Mouse (Mus musculus) megakaryocyte progenitor cell, adult 5-6 weeks (primary cell): ENCODE measurements around the gene Hs3st3a1. TPM values are rescaled to one million over a fixed set of nuclear protein-coding genes. Genes with fewer than 3 reads are reported as not detected.

Experiments used
- ATAC-seq: replicated peaks from 2 replicates; pipeline ENCODE4 v1.8.0; 2016; ENCODE audit warnings: mild to moderate bottlenecking, moderate TSS enrichment, inconsistent platforms; ENCODE audit not compliant: poor library complexity
- total RNA-seq, 2 experiments: library from RNA; stranded (forward) in 1 of 2; stranded (reverse) in 1 of 2; fragments of 157-497, 149-512 nt in 1 of 2; fragments of 200-1000 nt in 1 of 2; gene quantifications; 2 replicates each; pipeline versions ENCODE4 v1.2.3 to v1.2.4; 2015 to 2017

Hs3st3a1 gene
- total RNA-seq, 2 experiments from 2014 or later: not detected

- ATAC-seq: no peak
These were observed 46.3 kb downstream of the Hs3st3a1 start for GRCm38 (mm10) chr11:64481445-64481844.

- ATAC-seq: no peak
These were observed 54.7 kb downstream of the Hs3st3a1 start for GRCm38 (mm10) chr11:64489587-64490433.

DNA sequence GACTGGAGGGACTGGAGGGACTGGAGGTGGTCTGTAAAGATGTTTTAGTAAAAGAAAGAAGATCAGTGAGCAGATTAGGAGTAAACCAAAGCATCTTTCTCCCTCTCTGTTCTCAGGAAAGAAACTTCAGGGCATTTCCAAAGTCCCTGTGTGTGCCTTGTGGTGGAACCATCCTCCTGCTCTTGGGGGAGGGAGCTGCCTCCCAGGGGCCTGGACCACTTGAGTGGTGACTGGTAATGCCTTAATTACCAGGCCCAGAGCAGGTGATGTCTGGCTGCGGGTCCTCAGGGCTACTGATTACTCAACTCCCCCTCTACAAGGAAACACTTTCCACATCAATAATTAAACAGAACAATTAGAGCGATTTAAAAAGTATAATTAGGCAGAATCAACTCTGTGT lies 59.3 kb downstream of the Hs3st3a1 start:
- ATAC-seq: no peak

- ATAC-seq: peak; percentile 65
These were observed 60.8 kb downstream of the Hs3st3a1 start for GRCm38 (mm10) chr11:64495935-64496334.

GRCm38 (mm10) chr11:64496677-64497076 lies 61.5 kb downstream of the Hs3st3a1 start:
- ATAC-seq: peak; percentile 76

DNA sequence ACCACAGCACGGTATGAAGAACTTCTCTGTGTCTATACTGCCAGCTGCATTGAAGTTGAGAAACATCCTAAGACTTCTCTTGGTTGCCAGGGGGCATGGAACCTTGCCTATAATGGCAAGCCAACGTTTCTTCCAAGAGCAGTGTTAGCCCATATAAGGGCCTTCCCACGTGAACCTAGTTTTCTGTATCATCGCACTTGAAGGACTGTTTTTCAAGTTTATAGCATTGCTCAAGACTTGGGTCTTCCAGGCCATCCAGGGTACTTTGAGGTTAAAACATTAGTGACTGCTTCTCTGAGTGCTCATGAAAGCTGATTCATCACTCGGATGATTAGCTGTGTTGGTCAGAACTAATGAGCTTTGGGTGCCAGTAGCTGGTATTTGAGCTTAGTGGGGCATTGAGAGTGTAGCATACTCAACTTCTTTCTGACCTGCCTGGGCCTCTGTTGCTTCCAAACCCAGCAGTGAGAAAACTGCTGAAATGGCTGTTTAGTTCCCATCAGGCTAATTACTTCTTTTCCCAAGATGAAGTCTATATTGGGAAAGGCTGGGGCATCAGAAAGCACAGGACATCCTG lies 65.5 kb downstream of the Hs3st3a1 start:
- no peak for ATAC-seq

- no peak for ATAC-seq
These were observed 67.9 kb downstream of the Hs3st3a1 start for GRCm38 (mm10) chr11:64503040-64503439.

- no peak for ATAC-seq
These were observed 70.8 kb downstream of the Hs3st3a1 start for GRCm38 (mm10) chr11:64505924-64506323.

GRCm38 (mm10) chr11:64507024-64507423 lies 71.9 kb downstream of the Hs3st3a1 start:
- no peak for ATAC-seq

DNA sequence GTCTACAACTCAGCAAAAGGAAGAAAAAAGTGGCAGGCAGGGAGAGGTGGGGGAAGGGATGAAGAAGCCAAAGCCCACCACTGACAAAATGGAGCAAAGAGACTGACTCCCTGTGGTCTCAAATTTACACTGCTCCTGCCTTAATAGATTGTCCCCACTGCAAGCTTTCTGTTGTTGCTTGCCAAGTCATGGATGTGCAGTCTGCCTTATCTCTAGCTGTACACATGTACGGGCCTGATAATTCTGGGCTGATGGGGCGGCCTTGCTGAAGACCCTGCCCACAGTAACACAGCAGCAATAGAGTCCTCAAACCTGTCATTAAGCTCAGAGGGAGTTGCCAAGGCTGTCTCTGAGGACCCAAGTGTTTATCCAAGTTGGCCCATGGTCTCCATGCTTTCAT lies 74.0 kb downstream of the Hs3st3a1 start:
- peak; percentile 78 for ATAC-seq

DNA sequence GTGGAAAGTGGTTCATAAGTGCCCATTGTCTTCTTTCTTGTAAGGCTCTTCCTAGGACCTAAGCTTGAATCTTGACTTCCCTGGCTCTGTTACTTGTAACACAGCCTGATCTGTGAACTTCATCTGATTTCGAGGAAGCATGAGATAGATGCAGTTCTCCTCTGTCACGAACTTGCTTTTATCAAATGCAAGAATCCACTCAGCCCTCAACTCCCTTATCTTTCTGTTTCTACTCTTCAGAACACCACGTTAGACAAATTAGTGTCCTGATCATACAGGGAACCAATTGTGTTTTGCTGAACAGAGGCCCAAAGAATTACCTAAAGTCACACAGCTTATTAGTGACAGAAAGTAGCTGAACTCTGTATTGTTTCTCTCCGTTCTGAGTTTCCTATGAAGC lies 77.2 kb downstream of the Hs3st3a1 start:
- no peak for ATAC-seq

DNA sequence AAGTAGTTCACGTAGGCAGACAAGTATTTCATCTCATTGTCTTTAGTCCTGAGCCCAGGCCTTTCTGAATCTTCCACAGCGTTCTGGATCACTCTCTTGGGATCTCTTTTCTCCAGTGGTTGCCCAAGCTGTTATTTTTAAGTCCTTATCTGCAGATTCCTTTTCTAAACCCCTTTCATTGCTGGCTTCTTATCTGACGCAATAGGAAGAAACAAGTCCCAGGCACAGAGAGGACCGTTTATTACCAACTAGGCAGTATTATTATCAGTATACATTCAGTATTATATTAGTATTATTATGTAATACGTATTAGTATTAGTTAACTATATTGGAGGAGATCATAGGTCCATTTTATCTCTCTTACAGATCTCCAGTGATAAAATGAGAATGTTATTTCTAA lies 78.3 kb downstream of the Hs3st3a1 start:
- ATAC-seq: no peak

DNA sequence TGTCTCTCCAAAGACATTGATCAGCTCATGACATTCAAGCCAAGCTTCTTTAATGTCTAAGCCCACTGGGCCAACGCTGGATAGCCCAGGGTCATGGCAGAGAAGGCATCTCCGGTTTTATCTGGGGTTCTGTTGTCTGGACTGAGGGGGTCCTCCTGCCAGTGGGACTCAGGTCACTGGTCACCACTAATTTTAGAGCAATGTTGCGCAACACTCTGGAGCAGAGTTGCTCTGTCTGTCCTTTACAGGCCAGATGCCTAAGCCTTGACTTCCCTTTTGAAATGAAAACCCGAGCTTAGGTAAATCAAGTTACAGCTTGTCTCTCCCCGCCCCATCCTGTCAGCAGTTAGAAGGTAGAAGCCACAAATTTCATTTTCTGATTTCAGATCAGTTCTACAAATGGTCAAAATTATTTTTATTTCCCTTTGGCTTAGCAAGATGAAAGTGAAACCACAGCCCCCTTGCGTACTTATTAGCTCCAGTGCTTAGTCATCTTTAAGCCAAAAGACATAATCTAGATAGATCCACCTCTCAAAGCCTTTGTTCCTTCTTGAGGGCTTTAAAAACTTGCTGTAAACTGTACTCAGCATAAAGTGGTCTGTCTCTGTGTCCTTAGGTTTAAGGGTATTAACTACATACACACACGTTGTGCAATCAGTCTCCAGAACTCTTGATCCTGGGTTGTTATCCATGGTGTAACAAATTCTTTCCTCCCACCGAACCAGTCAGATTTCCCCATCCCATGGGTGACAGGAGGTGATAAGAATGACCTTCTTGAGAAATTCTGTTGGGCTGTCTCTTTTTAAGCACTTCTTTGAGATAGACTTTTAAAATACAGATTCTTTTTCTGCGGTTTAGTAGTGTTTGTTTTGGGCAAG lies 81.8 kb downstream of the Hs3st3a1 start:
- ATAC-seq: peak; percentile 60

- ATAC-seq: 0 out of 2 replicates have a peak, but pooled peaks have one; percentile 14
These were observed 83.2 kb downstream of the Hs3st3a1 start for GRCm38 (mm10) chr11:64518146-64518841.

- ATAC-seq: no peak
These were observed 89.0 kb downstream of the Hs3st3a1 start for GRCm38 (mm10) chr11:64523993-64524570.

- no peak for ATAC-seq
These were observed 102.1 kb downstream of the Hs3st3a1 start for GRCm38 (mm10) chr11:64537230-64537629.

DNA sequence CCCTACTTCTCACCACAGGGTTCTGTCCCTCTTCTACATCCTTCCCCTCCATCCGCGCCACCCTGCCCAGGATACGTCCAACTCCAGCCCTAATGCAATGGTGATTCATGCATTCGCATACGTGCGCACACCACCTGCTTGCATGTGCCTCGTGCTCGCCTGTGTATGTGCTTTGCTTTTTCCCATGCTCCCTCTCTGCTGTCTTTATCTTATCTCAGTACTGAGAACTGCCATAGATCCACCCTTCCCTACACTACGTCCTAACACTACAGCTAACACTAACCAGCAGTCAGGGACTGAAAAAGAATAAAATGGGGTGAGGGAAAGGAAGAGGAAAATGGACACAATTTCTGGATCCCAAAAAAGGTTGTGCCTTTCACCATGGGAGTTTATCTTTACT lies 106.7 kb downstream of the Hs3st3a1 start:
- no peak for ATAC-seq

- no peak for ATAC-seq
These were observed 107.2 kb downstream of the Hs3st3a1 start for GRCm38 (mm10) chr11:64542335-64542734.

GRCm38 (mm10) chr11:64543181-64543641 lies 108.1 kb downstream of the Hs3st3a1 start:
- ATAC-seq: no peak

DNA sequence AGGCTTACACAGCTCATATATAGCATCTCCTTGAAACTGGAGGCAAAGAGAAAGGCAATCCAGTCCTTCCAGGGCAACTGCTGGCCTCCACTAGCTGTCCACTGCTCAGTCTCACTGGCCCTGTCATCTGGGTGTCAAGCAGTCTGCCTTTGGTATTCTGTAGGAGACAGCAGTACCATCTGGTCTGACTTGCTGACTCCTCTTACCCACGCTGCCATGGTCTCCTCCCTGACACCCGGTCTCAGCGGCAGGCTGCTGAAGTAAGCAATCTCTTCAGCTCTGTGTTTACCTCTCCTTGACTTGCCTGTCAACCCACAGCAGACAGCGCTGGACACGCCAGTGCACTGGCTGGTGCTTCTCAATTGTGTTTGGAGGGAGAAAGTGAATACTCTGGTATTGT lies 109.1 kb downstream of the Hs3st3a1 start:
- ATAC-seq: no peak
